Mouse (Mus musculus): Measurements from ENCODE around the gene Crygd. TPM values are rescaled to one million over a fixed set of nuclear protein-coding genes. Genes with fewer than 3 reads are reported as not detected.

The Crygd gene
- polyA plus RNA-seq, 1 experiment from 2014 or later: not detected

- Histone ChIP-seq H3K4me3 (no peak overlapping the region), H3K4me1 (no peaks in the 10 kb centered on the region), H3K27me3 (replicated peaks) (no peaks in the 10 kb centered on the region), H3K9me3 (peaks cover 4% of the 10 kb centered on the region; the same call in 1 of the 2 replicates), H3K4me2 (no peak overlapping the region), H3K27ac (replicated peaks) (no peak overlapping the region), H3K9ac (no peak overlapping the region), H3K36me3 (no peaks in the 10 kb centered on the region)
- 64% methylated on average over 6 of the region's 6 CpGs for WGBS
- no peak for ATAC-seq (ENCODE audit: extremely low read depth, insufficient number of reproducible peaks, low FRiP score, low TSS enrichment)
Observed at GRCm38 (mm10) chr1:65040806-65041205, 22.4 kb downstream of the Crygd start.

GRCm38 (mm10) chr1:65039679-65040078 lies 23.6 kb downstream of the Crygd start:
- H3K4me1 ChIP-seq: no peaks in the 10 kb centered on the region

GRCm38 (mm10) chr1:65037542-65037941 lies 25.7 kb downstream of the Crygd start:
- 49% methylated on average over 2 of the region's 2 CpGs for WGBS
- Histone ChIP-seq H3K9me3 (peaks cover 4% of the 10 kb centered on the region; the same call in 1 of the 2 replicates), H3K4me1 (no peaks in the 10 kb centered on the region), H3K27ac (replicated peaks) (no peak overlapping the region), H3K36me3 (no peaks in the 10 kb centered on the region), H3K9ac (no peak overlapping the region), H3K27me3 (replicated peaks) (no peaks in the 10 kb centered on the region), H3K4me2 (no peak overlapping the region), H3K4me3 (no peak overlapping the region)
- no peak for ATAC-seq (ENCODE audit: extremely low read depth, insufficient number of reproducible peaks, low FRiP score, low TSS enrichment)

More at GRCm38 (mm10) chr1:65039679-65040078, 23.6 kb downstream of the Crygd start:
- Histone ChIP-seq H3K36me3 (no peaks in the 10 kb centered on the region), H3K9ac (no peak overlapping the region), H3K9me3 (peaks cover 4% of the 10 kb centered on the region; the same call in 1 of the 2 replicates), H3K4me3 (no peak overlapping the region), H3K27me3 (replicated peaks) (no peaks in the 10 kb centered on the region), H3K4me2 (no peak overlapping the region), H3K27ac (replicated peaks) (no peak overlapping the region)
- ATAC-seq (ENCODE audit: extremely low read depth, insufficient number of reproducible peaks, low FRiP score, low TSS enrichment): no peak
- 70% methylated on average over 3 of the region's 3 CpGs for WGBS

- Histone ChIP-seq H3K9me3 (peaks cover 4% of the 10 kb centered on the region; the same call in 1 of the 2 replicates), H3K27ac (replicated peaks) (no peak overlapping the region), H3K9ac (no peak overlapping the region), H3K27me3 (replicated peaks) (no peaks in the 10 kb centered on the region), H3K36me3 (no peaks in the 10 kb centered on the region), H3K4me1 (no peaks in the 10 kb centered on the region), H3K4me2 (no peak overlapping the region), H3K4me3 (no peak overlapping the region)
- no peak for ATAC-seq (ENCODE audit: extremely low read depth, insufficient number of reproducible peaks, low FRiP score, low TSS enrichment)
- WGBS: 39% methylated on average over 3 of the region's 3 CpGs
Observed at GRCm38 (mm10) chr1:65035513-65035912, 27.7 kb downstream of the Crygd start.

DNA sequence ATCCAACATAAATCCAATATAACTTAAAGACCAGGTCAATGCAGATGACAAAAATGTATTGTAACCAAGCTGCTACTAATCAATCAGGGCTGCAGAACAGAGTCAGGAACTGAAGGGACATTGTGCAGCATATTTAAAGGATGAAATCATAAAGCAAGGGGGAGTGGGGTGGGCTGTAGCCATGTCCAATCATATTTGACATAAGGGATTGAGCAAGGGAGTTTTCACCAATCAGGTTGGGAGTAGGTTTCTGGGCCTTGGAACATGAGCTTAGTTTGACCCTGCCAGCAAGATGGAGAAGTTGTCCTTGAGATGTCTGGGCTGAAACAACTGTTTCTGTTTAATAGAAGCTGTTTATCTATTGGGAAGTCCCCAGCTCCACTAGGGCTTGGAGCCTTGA lies 30.6 kb downstream of the Crygd start, which contains the start of gene Akr1cl:
Akr1cl (minus strand) TSS at position 119 of the 400 bp plus-strand sequence.
- H3K4me3 ChIP-seq: no peak within 1 kb of the TSS
- no peak within 1 kb of the TSS for H3K27ac ChIP-seq (replicated peaks)
- H3K4me2 ChIP-seq: no peak within 1 kb of the TSS
- no peaks in the 10 kb centered on the region for H3K36me3 ChIP-seq
- 0 out of 2 replicates have a peak, but pooled peaks cover 3% of the 10 kb centered on the region for H3K9me3 ChIP-seq
- H3K4me1 ChIP-seq: no peaks in the 10 kb centered on the region
- no peaks in the 10 kb centered on the region for H3K27me3 ChIP-seq (replicated peaks)
- H3K9ac ChIP-seq: no peak within 1 kb of the TSS
- no peak for ATAC-seq (ENCODE audit: extremely low read depth, insufficient number of reproducible peaks, low FRiP score, low TSS enrichment)

GRCm38 (mm10) chr1:65028206-65028605 lies 35.0 kb downstream of the Crygd start:
- no peak for ATAC-seq (ENCODE audit: extremely low read depth, insufficient number of reproducible peaks, low FRiP score, low TSS enrichment)

DNA sequence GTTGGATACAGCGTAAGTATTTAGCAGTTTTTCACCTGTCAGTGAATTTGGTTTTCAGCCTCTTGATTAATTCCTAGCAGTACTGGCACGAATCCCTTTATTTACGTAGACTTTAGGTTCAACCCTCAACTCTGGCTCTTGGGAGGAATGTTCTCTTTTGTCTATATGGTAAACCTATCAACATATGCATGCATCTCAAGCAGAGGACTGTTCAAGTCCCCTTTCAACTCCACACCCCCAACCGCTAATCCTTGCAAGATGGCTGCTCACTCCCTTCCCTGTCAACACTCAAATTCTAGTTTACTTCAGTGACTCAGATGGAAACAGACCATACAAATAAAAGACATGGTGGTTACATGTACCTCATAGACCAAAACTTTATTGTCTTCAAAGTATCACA lies 50.5 kb downstream of the Crygd start:
- Histone ChIP-seq H3K27ac (replicated peaks) (no peak overlapping the region), H3K9ac (no peak overlapping the region), H3K9me3 (no peaks in the 10 kb centered on the region), H3K4me2 (no peak overlapping the region), H3K27me3 (replicated peaks) (no peaks in the 10 kb centered on the region), H3K36me3 (no peaks in the 10 kb centered on the region), H3K4me1 (no peaks in the 10 kb centered on the region; the same call in 1 of the 2 replicates), H3K4me3 (no peak overlapping the region)
- ATAC-seq (ENCODE audit: extremely low read depth, insufficient number of reproducible peaks, low FRiP score, low TSS enrichment): no peak
- 81% methylated on average over 4 of the region's 4 CpGs for WGBS

More at GRCm38 (mm10) chr1:65028206-65028605, 35.0 kb downstream of the Crygd start:
- Histone ChIP-seq H3K36me3 (no peaks in the 10 kb centered on the region), H3K9ac (no peak overlapping the region), H3K4me3 (no peak overlapping the region), H3K4me2 (no peak overlapping the region), H3K27me3 (replicated peaks) (no peaks in the 10 kb centered on the region), H3K27ac (replicated peaks) (no peak overlapping the region), H3K9me3 (no peaks in the 10 kb centered on the region), H3K4me1 (no peaks in the 10 kb centered on the region)
- 68% methylated on average over 9 of the region's 9 CpGs for WGBS

Other genes starting within 250 kb of the Crygd start
- gene Plekhm3, start 106.6 kb downstream of the Crygd start, polyA plus RNA-seq (2015; fragmentation: Nextera tagmentation; extraction: Ambion mirVana): 6.4 and 6.9 TPM in 2 replicates
- 0.33 and 0.46 TPM in 2 replicates for gene Akr1cl, start 30.7 kb downstream of the Crygd start, polyA plus RNA-seq (2015; fragmentation: Nextera tagmentation; extraction: Ambion mirVana)
- not detected in 2 replicates for gene Cryge, start 12.3 kb downstream of the Crygd start, polyA plus RNA-seq (2015; fragmentation: Nextera tagmentation; extraction: Ambion mirVana)
- not detected in 2 replicates for gene Crygc, start 10.2 kb upstream of the Crygd start, polyA plus RNA-seq (2015; fragmentation: Nextera tagmentation; extraction: Ambion mirVana)
- gene Crygb, start 18.8 kb upstream of the Crygd start, polyA plus RNA-seq (2015; fragmentation: Nextera tagmentation; extraction: Ambion mirVana): 0.83 and 1.1 TPM in 2 replicates
- not detected in 2 replicates for gene Cryga, start 39.9 kb upstream of the Crygd start, polyA plus RNA-seq (2015; fragmentation: Nextera tagmentation; extraction: Ambion mirVana)
- not detected in 2 replicates for gene Gm28845, start 56.1 kb upstream of the Crygd start, polyA plus RNA-seq (2015; fragmentation: Nextera tagmentation; extraction: Ambion mirVana)
- 0.16 and 0.29 TPM in 2 replicates for gene D630023F18Rik, start 59.8 kb upstream of the Crygd start, polyA plus RNA-seq (2015; fragmentation: Nextera tagmentation; extraction: Ambion mirVana)
- 62.0 and 64.2 TPM in 2 replicates for gene Idh1, start 123.0 kb upstream of the Crygd start, polyA plus RNA-seq (2015; fragmentation: Nextera tagmentation; extraction: Ambion mirVana)
- gene Pikfyve, start 123.2 kb upstream of the Crygd start, polyA plus RNA-seq (2015; fragmentation: Nextera tagmentation; extraction: Ambion mirVana): 5.0 and 5.8 TPM in 2 replicates
- not detected in 2 replicates for gene Pth2r, start 218.6 kb upstream of the Crygd start, polyA plus RNA-seq (2015; fragmentation: Nextera tagmentation; extraction: Ambion mirVana)

All from heart, embryonic 13.5 days (tissue).